Mouse (Mus musculus): ENCODE measurements around the gene Itpr2. TPM values are rescaled to one million over a fixed set of nuclear protein-coding genes. Genes with fewer than 3 reads are reported as not detected.

Itpr2 gene
- polyA plus RNA-seq, 1 experiment, result 16.6 TPM

- no peak for DNase-seq (ENCODE audit: low read depth)
These were observed 85.6 kb downstream of the Itpr2 start for GRCm38 (mm10) chr6:146416461-146416860.

- no peak for DNase-seq (ENCODE audit: low read depth)
These were observed 87.9 kb downstream of the Itpr2 start for GRCm38 (mm10) chr6:146414094-146414493.

- DNase-seq (ENCODE audit: low read depth), result no peak
These were observed 90.5 kb downstream of the Itpr2 start for GRCm38 (mm10) chr6:146411446-146412070.

GRCm38 (mm10) chr6:146410427-146410810 is 91.6 kb downstream of the Itpr2 start:
- no peak for DNase-seq (ENCODE audit: low read depth)

GRCm38 (mm10) chr6:146409692-146410426 is 92.2 kb downstream of the Itpr2 start:
- peak; percentile 28 for DNase-seq (ENCODE audit: low read depth)

GRCm38 (mm10) chr6:146405380-146405779 is 96.6 kb downstream of the Itpr2 start:
- DNase-seq (ENCODE audit: low read depth), result no peak

GRCm38 (mm10) chr6:146404876-146405275 is 97.1 kb downstream of the Itpr2 start:
- DNase-seq (ENCODE audit: low read depth), result no peak

GRCm38 (mm10) chr6:146404156-146404555 is 97.9 kb downstream of the Itpr2 start:
- no peak for DNase-seq (ENCODE audit: low read depth)

GRCm38 (mm10) chr6:146402905-146403642 is 98.9 kb downstream of the Itpr2 start:
- DNase-seq (ENCODE audit: low read depth), result no peak

GRCm38 (mm10) chr6:146397803-146398202 is 104.2 kb downstream of the Itpr2 start:
- DNase-seq (ENCODE audit: low read depth), result no peak

GRCm38 (mm10) chr6:146396253-146396652 is 105.8 kb downstream of the Itpr2 start:
- no peak for DNase-seq (ENCODE audit: low read depth)

GRCm38 (mm10) chr6:146395616-146396015 is 106.4 kb downstream of the Itpr2 start:
- no peak for DNase-seq (ENCODE audit: low read depth)

- no peak for DNase-seq (ENCODE audit: low read depth)
These were observed 109.8 kb downstream of the Itpr2 start for GRCm38 (mm10) chr6:146392188-146392587.

- DNase-seq (ENCODE audit: low read depth), result no peak
These were observed 111.9 kb downstream of the Itpr2 start for GRCm38 (mm10) chr6:146390159-146390558.

GRCm38 (mm10) chr6:146388010-146388409 is 114.0 kb downstream of the Itpr2 start:
- no peak for DNase-seq (ENCODE audit: low read depth)

- no peak for DNase-seq (ENCODE audit: low read depth)
These were observed 114.8 kb downstream of the Itpr2 start for GRCm38 (mm10) chr6:146387039-146387713.

- no peak for DNase-seq (ENCODE audit: low read depth)
These were observed 122.8 kb downstream of the Itpr2 start for GRCm38 (mm10) chr6:146379263-146379662.

- DNase-seq (ENCODE audit: low read depth), result no peak
These were observed 130.5 kb downstream of the Itpr2 start for GRCm38 (mm10) chr6:146371511-146371910.

GRCm38 (mm10) chr6:146366180-146366579 is 135.8 kb downstream of the Itpr2 start:
- DNase-seq (ENCODE audit: low read depth), result no peak

- DNase-seq (ENCODE audit: low read depth), result peak; percentile 9
These were observed 144.1 kb downstream of the Itpr2 start for GRCm38 (mm10) chr6:146357911-146358310.

- DNase-seq (ENCODE audit: low read depth), result no peak
These were observed 149.7 kb downstream of the Itpr2 start for GRCm38 (mm10) chr6:146352258-146352805.

- DNase-seq (ENCODE audit: low read depth), result no peak
These were observed 150.2 kb downstream of the Itpr2 start for GRCm38 (mm10) chr6:146351816-146352215.
